Mouse (Mus musculus) olfactory bulb, adult 2 months (tissue): ENCODE measurements around the gene Slc25a16. TPM values are rescaled to one million over a fixed set of nuclear protein-coding genes. Genes with fewer than 3 reads are reported as not detected.
"Not testable (repeated sequence)": the region's sequence is repeated elsewhere in the genome, so short reads cannot be mapped to it uniquely, and the experiment has no call there.

Source experiments
- H3K27ac ChIP-seq: fragments of 200-500 bp; 2 replicates; pipeline ENCODE4 v1.5.1; 2012; ENCODE audit warnings: low read depth, low read length; ENCODE audit not compliant: insufficient read depth
- H3K4me1 ChIP-seq: fragments of 200-500 bp; 2 replicates; pipeline ENCODE4 v1.6.1; 2012; ENCODE audit warnings: low read length; ENCODE audit not compliant: control insufficient read depth, insufficient read depth
- H3K4me3 ChIP-seq: fragments of 200-500 bp; 2 replicates; pipeline ENCODE4 v1.5.1; 2012; ENCODE audit warnings: mild to moderate bottlenecking, low read depth, low read length, moderate library complexity; ENCODE audit not compliant: insufficient read depth
- CTCF ChIP-seq: fragments of 200-500 bp; IDR thresholded peaks from 2 replicates; pipeline ENCODE4 v1.5.1; 2012; ENCODE audit warnings: low read depth, mild to moderate bottlenecking, low read length, moderate library complexity; ENCODE audit not compliant: insufficient read depth
- POLR2A ChIP-seq: fragments of 200-500 bp; IDR thresholded peaks from 2 replicates; pipeline ENCODE4 v1.6.1; 2012; ENCODE audit warnings: mild to moderate bottlenecking, low read depth, low read length, moderate library complexity; ENCODE audit not compliant: insufficient read depth
- WGBS: fragments of 180-500 bp; shearing (Covaris S2); methylation state at CpG from one replicate; pipeline ENCODE4 v1.1.7; 2018; 5-methylcytosine and 5-hydroxymethylcytosine counted together
- polyA plus RNA-seq: library from polyadenylated mRNA; stranded (reverse); fragments of >200 nt; gene quantifications from 2 replicates; pipeline ENCODE4 v1.2.4, GENCODE M21; 2012; ENCODE audit warnings: low replicate concordance; ENCODE audit not compliant: missing spikeins, insufficient read depth, insufficient read length

Slc25a16 gene
- polyA plus RNA-seq, 1 experiment, result not detected

DNA sequence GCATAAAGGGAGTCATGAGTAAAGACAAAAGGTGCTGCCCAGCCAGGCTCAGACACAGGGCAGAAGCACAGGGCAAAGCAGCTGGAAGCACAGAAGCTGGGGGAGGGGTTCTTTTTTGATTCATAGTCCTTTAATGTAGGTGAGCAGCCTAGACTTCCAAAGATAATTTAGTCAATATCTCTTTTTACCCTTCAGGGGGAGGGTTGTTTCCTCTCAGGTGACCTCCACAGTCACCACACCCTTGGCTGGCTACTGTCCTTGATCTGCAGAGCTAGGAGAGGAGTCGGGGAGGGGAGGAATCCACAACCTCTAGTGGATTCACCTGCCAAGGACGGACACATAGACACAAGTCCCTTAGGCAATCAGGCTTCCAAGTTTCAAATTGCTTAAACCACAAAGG, 22.4 kb upstream of the Slc25a16 start:
- Histone ChIP-seq H3K4me1 (no peaks in the 10 kb centered on the region), H3K27ac (no peak overlapping the region), H3K4me3 (no peak overlapping the region)
- TF ChIP-seq POLR2A (no peak), CTCF (no peak)
- WGBS, result 91% methylated on average over 2 of the region's 2 CpGs

GRCm38 (mm10) chr10:62900144-62900543, 20.3 kb upstream of the Slc25a16 start:
- H3K4me1 ChIP-seq, result no peaks in the 10 kb centered on the region
- H3K27ac ChIP-seq, result no peak overlapping the region
- H3K4me3 ChIP-seq, result no peak overlapping the region
- no peak for TF ChIP-seq POLR2A
- no peak for TF ChIP-seq CTCF
- 97% methylated on average over 4 of the region's 4 CpGs for WGBS

GRCm38 (mm10) chr10:62901826-62902225, 18.6 kb upstream of the Slc25a16 start:
- H3K27ac ChIP-seq, result no peak overlapping the region
- WGBS, result 58% methylated on average over 8 of the region's 8 CpGs
- no peaks in the 10 kb centered on the region for H3K4me1 ChIP-seq
- no peak for TF ChIP-seq POLR2A
- TF ChIP-seq CTCF, result no peak
- H3K4me3 ChIP-seq, result no peak overlapping the region

GRCm38 (mm10) chr10:62902829-62903228, 17.6 kb upstream of the Slc25a16 start:
- H3K4me3 ChIP-seq, result no peak overlapping the region
- 77% methylated on average over 1 of the region's 1 CpGs for WGBS
- no peak for TF ChIP-seq POLR2A
- no peak for TF ChIP-seq CTCF
- no peak overlapping the region for H3K27ac ChIP-seq
- H3K4me1 ChIP-seq, result no peaks in the 10 kb centered on the region

DNA sequence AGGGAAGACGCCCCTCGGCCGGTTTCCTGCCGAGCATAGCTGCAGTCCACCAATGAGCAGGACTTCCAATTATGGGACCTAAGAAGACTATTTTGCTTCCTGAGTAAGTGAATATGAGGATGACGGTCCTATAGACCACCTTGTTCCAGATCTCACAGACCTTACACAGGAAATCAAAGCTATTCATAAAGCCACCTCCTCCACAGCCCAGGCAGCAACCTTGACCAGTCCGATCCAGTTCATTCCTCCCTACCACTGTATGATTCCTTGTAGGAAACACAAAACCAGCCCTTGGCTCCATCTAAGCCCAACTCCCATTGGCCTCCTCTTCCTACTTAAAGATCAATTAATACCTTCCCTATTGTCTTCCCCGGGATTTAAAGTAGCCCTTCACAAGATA, 14.1 kb upstream of the Slc25a16 start:
- Histone ChIP-seq H3K27ac (no peak overlapping the region), H3K4me3 (no peak overlapping the region), H3K4me1 (no peaks in the 10 kb centered on the region)
- TF ChIP-seq POLR2A (no peak), CTCF (no peak)
- WGBS, result 92% methylated on average over 7 of the region's 7 CpGs

DNA sequence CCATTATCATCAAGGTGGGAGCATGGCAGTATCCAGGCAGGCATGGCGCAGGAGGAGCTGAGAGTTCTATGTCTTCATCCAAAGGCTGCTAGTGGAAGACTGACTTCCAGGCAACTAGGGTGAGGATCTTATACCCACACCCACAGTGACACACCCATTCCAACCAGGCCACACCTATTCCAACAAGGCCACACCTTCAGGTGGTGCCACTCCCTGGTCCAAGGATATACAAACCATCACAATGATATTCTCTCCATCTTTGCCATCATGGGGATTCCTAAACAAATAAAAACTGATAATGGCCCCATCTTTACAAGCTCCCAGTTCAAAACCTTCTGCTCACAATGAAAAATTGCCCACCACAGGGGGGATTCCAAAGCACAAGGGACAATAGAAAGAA, 11.5 kb upstream of the Slc25a16 start, which contains the start of gene Tet1:
TSS of gene Tet1 (minus strand) at position 101 of the 400 bp plus-strand sequence.
- no CpG with 5 or more reads among the region's 1 CpGs for WGBS
- H3K27ac ChIP-seq, result not testable (repeated sequence)

GRCm38 (mm10) chr10:62911120-62911519, 9.3 kb upstream of the Slc25a16 start:
- no peak for TF ChIP-seq CTCF
- TF ChIP-seq POLR2A, result no peak
- Histone ChIP-seq H3K27ac (no peak overlapping the region), H3K4me1 (no peaks in the 10 kb centered on the region), H3K4me3 (no peak overlapping the region)
- WGBS, result 92% methylated on average over 2 of the region's 2 CpGs

More for the DNA sequence above, 11.5 kb upstream of the Slc25a16 start, which contains the start of gene Tet1:
- H3K4me1 ChIP-seq, H3K4me3 ChIP-seq: not testable (repeated sequence)

DNA sequence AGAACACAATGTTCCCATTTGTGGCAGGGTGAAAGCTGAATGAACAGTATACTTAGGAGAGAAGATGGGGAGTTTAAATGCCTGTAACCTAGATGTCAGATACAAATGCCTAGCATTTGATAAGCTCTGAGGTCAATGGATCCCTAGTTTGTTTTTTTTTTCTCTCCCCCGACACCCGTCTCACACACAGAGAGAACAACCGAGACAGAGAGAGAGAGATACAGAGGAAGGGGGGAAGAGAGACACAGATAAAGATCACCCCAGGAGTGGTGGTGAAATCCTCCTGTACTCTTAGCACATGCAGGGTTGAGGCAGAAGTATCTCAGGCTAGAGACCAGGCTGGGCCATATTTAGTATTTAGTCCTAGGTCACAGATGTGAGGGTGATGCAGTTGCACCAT, 1.4 kb upstream of the Slc25a16 start:
- TF ChIP-seq CTCF, result no peak
- no peak for TF ChIP-seq POLR2A
- no peak overlapping the region for H3K4me3 ChIP-seq
- H3K4me1 ChIP-seq, result peaks cover 8% of the 10 kb centered on the region; the same call in 1 of the 2 replicates
- no peak overlapping the region for H3K27ac ChIP-seq
- 88% methylated on average over 3 of the region's 3 CpGs for WGBS

GRCm38 (mm10) chr10:62920766-62921156, 328 bp downstream of the Slc25a16 start:
- TF ChIP-seq POLR2A (no peak), CTCF (no peak)
- peak overlapping the region; percentile 97 for H3K4me3 ChIP-seq
- H3K4me1 ChIP-seq, result peaks cover 8% of the 10 kb centered on the region; the same call in 1 of the 2 replicates
- H3K27ac ChIP-seq, result peak overlapping the region; percentile 62; the same call in 1 of the 2 replicates
- WGBS, result under 1% methylated on average over 29 of the region's 29 CpGs

DNA sequence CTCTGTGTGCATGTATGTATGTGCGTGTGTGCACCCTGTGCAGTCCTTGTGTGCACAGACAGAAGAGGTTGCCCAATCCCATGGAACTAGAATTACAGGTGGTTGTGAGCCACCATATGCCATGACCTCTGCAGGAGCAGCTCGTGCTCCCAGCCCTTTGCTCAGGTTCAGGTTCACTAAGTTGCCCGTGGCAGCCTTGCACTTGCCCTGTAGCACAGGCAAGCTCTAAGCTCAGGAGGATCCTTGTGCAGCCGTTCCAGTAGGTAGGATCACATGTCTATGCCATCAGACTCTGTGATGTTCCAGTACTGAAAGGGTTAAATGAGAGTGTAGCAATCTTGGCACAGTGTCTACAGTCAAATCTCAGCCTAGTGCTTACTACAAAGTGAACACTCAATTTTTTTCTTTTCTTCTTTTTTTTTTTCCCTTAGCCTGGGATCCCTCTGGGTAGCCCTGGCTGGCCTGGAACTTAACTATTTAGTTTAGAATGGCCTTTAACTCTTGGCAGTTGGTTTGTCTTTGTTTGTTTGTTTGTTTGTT, 3.7 kb downstream of the Slc25a16 start:
- Histone ChIP-seq H3K4me3 (no peak overlapping the region), H3K4me1 (peaks cover 8% of the 10 kb centered on the region; the same call in 1 of the 2 replicates), H3K27ac (no peak overlapping the region)
- TF ChIP-seq POLR2A (no peak), CTCF (no peak)
- WGBS, result 80% methylated on average over 4 of the region's 4 CpGs
